Mouse (Mus musculus) liver, adult 2 months (tissue): Measurements from ENCODE around the gene Cfap299.

Experiments
- CTCF ChIP-seq: fragments of 200-500 bp; IDR thresholded peaks from 2 replicates; pipeline ENCODE4 v1.5.1; 2011; ENCODE audit warnings: low read depth, low read length, control low read depth
- POLR2A ChIP-seq: fragments of 200-500 bp; IDR thresholded peaks from 2 replicates; pipeline ENCODE4 v1.6.1; 2011; ENCODE audit warnings: low read length, control low read depth; ENCODE audit not compliant: insufficient read depth; ENCODE audit errors: extremely low read depth

DNA sequence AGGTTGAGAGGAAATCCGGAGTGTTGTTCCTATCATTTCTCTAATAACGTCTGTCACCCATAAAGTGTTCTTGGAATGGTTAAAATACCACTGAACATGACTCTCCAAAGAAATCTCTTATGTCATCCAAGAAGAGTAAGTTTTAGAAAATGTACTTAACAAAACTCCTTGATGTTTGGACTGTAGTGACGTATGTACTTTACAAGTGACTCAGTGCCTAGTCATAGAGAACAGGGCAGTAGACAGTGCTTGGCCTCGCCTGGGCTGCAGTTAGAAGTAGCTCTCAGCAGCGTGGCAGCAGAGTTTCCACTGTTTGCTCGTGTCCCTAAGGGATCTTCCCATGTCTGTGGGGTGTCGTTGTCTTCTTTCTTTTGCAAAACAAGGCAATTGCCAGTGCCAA lies 101.0 kb downstream of the Cfap299 start:
- TF ChIP-seq CTCF, result no peak
- no peak for TF ChIP-seq POLR2A
